Mouse (Mus musculus): Measurements from ENCODE around the gene Gcgr. TPM values are rescaled to one million over a fixed set of nuclear protein-coding genes. Genes with fewer than 3 reads are reported as not detected.
"Not testable (repeated sequence)": the region's sequence is repeated elsewhere in the genome, so short reads cannot be mapped to it uniquely, and the experiment has no call there.

The Gcgr gene
- total RNA-seq, 2 experiments from 2014 or later: 0.38 TPM; not detected in 1

DNA sequence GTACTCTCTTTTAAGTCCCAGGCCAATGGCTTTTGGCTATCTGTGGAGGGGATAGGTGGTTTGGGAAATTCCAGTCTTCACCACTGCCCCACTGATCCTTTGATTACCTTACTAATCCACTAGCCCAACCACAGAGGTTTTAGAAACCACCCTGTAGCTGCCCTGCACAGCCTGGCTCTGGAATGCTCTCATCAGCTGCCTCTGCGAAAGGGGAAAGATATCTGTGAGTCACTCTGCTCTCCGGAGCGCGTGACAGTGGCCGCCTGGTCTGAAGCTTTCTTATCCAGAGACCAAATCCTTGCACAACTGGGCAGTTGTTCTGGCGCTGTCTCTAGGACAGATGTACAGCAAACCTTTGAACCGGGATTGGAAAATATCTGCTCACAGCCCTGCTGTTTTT lies 24.3 kb downstream of the Gcgr start:
- intact Hi-C loops (cut with DNase I; ENCODE audit: low total_unique reads): no loop called here
- no peak for DNase-seq

GRCm38 (mm10) chr11:120555260-120555659 lies 24.8 kb downstream of the Gcgr start:
- intact Hi-C loops (cut with DNase I; ENCODE audit: low total_unique reads): no loop called here
- no peak for DNase-seq

- intact Hi-C loops (cut with DNase I; ENCODE audit: low total_unique reads): not testable (repeated sequence)
Measured at GRCm38 (mm10) chr11:120558843-120559242, 28.3 kb downstream of the Gcgr start.

DNA sequence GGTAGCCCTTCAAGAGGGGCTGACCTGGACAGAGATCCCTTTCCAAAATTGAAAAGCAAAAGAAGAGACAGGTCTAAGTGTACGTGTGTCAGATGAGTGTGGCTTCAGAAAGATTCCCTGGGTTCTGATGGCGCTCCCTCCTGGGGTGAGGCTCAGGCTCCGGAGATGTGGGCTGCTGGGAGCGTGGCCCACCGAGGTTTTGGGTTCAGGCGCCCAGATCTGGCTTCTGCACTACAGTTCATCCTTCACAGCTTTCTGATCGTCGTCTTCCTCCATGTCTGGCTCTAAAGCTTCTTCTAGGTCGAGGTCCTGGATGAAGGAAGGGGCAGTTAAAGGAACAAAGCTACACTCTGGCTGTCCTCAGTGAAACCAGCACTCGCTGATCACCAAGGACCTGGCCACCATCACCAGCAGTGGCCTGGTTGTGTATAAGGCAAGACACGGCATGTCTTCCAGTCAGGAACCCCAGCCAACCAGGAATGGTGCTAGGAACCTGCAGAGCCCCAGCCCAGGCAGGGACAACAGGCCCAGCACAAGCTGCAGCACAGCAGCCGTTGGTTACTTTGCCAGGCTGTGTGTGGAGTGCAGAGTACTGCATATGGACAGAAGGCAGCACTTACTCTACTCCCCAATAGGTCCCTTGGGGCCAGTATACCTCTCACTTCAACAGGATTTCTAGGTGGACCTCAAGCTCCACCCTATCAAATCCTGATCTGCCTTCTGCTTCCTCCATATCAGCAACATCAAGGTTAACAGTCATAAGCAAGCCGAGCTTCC lies 30.6 kb downstream of the Gcgr start:
- no peak for DNase-seq
- intact Hi-C loops (cut with DNase I; ENCODE audit: low total_unique reads): loop anchor here (5.0 kb wide), 1 partner anchor 49 kb away; no protein-coding TSS in a partner anchor

More at GRCm38 (mm10) chr11:120558843-120559242, 28.3 kb downstream of the Gcgr start:
- not testable (repeated sequence) for DNase-seq

DNA sequence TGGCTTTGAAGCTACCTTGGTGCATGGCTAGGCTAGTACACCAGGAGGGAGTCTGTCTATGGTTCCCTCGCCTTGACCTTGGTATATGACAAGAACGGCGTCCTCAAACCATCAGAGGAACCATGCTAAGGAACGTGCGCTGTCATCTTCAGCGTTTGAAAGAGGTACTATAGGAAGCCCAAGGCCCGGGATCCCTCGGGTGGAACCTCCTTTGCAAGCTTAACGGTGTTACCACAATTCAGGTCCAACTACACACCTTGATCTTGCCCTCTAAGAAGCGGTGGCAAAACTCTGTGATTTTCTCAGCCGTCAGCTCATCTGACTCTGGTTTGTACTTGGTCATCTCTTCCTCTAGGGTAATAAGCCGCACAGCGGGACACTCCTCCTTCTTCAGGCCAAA lies 32.5 kb downstream of the Gcgr start:
- intact Hi-C loops (cut with DNase I; ENCODE audit: low total_unique reads): loop anchor here (5.0 kb wide), 1 partner anchor 51 kb away; no protein-coding TSS in a partner anchor
- no peak for DNase-seq

DNA sequence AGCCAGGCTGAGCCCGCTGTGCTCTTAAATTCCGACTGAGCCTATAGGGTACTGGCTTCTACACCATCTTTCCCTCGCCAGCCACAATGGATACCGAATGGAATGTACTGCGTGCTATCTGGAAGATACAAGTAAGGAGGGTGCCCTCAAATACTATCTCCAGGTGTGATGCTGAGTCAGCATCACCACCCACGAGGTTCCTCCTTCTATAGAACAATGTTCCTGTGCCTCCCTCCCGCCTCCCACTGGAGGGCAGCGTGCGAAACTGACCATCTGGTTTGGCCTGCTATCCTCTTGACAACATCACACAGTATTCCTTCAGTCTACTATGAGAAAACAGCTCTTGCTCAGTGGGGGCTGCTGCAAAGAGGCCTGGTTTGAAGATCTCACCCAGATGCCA lies 34.6 kb downstream of the Gcgr start:
- intact Hi-C loops (cut with DNase I; ENCODE audit: low total_unique reads): no loop called here
- no peak for DNase-seq

DNA sequence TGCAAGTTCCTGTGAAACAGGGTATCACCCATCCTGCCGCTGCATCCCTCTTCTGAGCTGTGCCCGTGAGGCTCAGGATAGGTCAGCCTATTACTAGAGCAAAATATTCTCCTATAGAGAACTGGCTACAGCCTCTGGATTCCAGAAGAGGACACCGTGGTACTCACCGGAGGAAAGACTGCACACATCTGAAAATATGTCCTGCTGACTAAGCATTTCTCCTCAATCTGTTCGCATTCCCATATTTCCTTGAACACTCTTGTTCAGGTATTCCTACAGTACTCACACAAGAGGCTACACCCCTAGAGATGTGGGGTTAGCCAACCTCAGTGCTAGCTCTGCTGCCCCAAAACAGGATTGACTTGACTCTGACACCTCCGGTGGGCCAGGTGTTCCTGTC lies 37.8 kb downstream of the Gcgr start:
- DNase-seq: no peak
- intact Hi-C loops (cut with DNase I; ENCODE audit: low total_unique reads): no loop called here

- intact Hi-C loops (cut with DNase I; ENCODE audit: low total_unique reads): no loop called here
- no peak for DNase-seq
Measured at GRCm38 (mm10) chr11:120571122-120571521, 40.6 kb downstream of the Gcgr start.

DNA sequence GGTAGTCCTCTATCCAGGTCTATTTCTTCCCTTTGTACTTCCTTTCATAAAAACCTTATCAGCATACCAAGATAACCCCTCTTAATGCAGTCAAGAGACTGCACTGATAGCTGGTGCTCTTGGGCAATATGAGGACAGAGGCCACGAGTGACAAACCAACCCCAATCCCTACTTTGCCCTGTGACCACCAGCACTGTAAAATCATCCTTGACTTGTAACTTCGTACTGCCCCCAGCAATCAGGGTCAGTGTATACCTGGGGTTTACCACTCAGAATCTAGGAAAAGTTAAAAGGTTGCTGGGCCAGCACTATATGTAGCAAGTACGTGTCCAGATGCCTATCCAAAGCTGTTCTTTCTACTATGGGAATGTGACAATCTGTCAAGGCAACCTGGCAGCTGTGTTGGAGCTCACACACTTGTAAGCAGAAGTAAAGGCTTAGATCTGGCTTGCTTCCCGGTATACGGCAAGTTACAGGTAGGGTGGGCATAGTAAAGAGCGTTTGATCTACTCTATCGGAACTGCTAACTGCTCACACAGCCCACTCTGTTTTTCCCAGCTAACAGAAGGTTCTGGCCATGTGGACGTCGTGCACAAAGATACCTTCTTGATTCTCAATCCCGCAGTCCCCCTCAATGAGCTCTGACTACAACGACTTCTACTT lies 41.4 kb downstream of the Gcgr start:
- no peak for DNase-seq
- intact Hi-C loops (cut with DNase I; ENCODE audit: low total_unique reads): no loop called here

DNA sequence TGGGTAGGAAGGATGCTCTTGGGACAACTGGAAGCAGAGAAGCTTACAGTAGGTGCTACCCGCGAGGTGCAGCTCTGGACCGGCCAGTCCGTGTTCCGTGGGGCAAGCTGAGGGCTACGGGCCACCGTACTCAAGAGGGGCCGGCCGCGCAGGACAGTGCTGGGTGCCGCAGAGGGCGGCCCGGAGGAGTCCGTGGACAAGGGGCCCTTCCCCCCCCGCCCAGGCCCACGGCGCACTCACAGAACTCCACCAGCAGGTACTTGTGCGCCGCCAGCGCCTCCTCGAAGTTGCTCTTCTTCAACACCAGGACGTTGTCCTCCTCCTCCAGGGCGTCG lies 41.9 kb downstream of the Gcgr start:
- intact Hi-C loops (cut with DNase I; ENCODE audit: low total_unique reads): no loop called here
- no peak for DNase-seq

- intact Hi-C loops (cut with DNase I; ENCODE audit: low total_unique reads): no loop called here
- DNase-seq: peak; percentile 100
Measured at GRCm38 (mm10) chr11:120572752-120573584, 42.5 kb downstream of the Gcgr start, which contains the start of gene P4hb. TSS of gene P4hb (minus strand) at chr11:120573253.

- intact Hi-C loops (cut with DNase I; ENCODE audit: low total_unique reads): no loop called here
- DNase-seq: no peak
Measured at GRCm38 (mm10) chr11:120573585-120574277, 43.2 kb downstream of the Gcgr start.

GRCm38 (mm10) chr11:120574278-120574600 lies 43.7 kb downstream of the Gcgr start:
- intact Hi-C loops (cut with DNase I; ENCODE audit: low total_unique reads): no loop called here
- no peak for DNase-seq

- intact Hi-C loops (cut with DNase I; ENCODE audit: low total_unique reads): no loop called here
Measured at GRCm38 (mm10) chr11:120575046-120575445, 44.5 kb downstream of the Gcgr start.

GRCm38 (mm10) chr11:120575940-120576339 lies 45.4 kb downstream of the Gcgr start:
- intact Hi-C loops (cut with DNase I; ENCODE audit: low total_unique reads): no loop called here
- DNase-seq: no peak

More at GRCm38 (mm10) chr11:120575046-120575445, 44.5 kb downstream of the Gcgr start:
- no peak for DNase-seq

GRCm38 (mm10) chr11:120576365-120576981 lies 46.0 kb downstream of the Gcgr start:
- DNase-seq: no peak
- intact Hi-C loops (cut with DNase I; ENCODE audit: low total_unique reads): no loop called here

DNA sequence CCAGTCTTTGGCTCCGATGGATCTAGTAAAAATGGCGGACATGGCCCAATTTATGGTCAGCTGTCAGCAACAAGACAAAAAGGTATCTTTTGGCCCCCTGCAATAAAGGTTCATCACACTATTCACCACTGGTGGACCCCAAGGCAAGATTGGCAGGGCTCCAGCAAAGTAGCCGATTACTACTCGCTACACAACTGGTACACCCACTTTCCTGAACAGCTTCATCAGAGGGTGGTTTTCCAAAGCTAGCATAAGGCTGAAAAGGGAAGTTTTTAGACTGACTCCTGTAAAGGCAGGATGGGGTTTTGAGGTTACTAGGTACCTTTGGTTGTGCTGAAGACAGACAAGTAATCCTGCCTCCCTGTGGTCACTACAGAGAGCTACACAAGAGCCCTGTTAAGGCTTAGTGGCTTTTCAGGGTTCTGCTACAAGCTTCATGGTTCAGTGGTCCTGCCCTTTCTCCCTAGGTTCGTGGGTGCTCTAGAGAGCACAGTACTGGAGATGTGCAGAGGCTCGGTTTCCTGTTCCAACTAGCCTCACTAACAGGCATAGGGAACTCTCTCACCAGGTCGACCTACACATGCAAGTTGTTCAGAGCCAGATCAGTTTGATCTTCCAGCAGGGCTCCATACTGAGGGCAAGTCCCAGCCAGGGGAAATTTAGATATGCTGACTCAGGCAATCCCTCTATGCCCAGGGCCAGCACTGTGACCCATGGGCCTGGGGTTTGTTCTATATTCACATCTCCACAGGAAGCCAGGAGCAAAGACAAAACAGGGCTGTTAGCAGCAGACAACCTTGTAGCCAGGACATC lies 46.9 kb downstream of the Gcgr start:
- no peak for DNase-seq
- intact Hi-C loops (cut with DNase I; ENCODE audit: low total_unique reads): no loop called here

DNA sequence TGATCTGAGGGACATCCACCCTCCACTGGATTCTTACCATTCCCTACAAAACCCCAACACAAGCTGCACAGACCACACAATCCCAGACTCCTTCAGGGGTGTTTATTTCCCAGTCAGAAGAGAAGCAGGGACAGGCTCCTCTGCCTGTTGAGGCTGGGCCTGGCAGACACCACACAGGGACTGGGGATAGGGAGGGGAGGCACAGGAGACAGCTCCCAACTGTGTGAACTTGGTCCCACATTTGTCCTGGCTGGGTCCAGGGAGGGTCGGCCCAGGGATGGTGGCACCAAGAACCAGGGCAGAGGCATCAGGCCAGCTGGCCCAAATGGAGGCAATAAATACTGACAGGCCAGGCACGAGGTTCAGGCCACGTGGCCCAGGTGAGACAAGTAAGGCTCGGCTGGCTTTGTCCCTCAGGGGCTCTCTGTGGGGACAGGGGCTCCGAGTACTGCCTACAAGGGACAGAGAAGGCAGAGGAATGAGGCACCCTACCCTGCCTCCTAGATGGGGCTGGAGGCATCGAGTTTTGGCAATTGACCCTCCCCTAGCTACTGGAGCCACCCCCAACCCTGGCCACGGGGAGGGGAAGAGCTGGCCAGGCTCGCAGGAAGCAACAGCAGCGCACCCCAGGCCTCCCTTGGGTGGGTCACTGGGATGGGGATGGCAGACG lies 47.7 kb downstream of the Gcgr start:
- intact Hi-C loops (cut with DNase I; ENCODE audit: low total_unique reads): no loop called here
- DNase-seq: peak; percentile 17

All from gastrocnemius, postnatal 14 days (tissue).